Mouse (Mus musculus) testis, adult 2 months (tissue): ENCODE data around the gene Shank2.

Experiments
- CTCF ChIP-seq: fragments of 200-500 bp; IDR thresholded peaks from 2 replicates; pipeline ENCODE4 v1.5.1; 2012; ENCODE audit warnings: low read depth, mild to moderate bottlenecking, inconsistent platforms, low read length, moderate library complexity; ENCODE audit not compliant: control insufficient read depth, insufficient read depth, insufficient replicate concordance
- POLR2A ChIP-seq: fragments of 200-500 bp; IDR thresholded peaks from 2 replicates; pipeline ENCODE4 v1.6.1; 2012; ENCODE audit warnings: low read depth, mild to moderate bottlenecking, inconsistent platforms, low read length, moderate library complexity; ENCODE audit not compliant: control insufficient read depth

- TF ChIP-seq CTCF (no peak), POLR2A (no peak)
Measured at GRCm38 (mm10) chr7:144238992-144239391, 237.3 kb downstream of the Shank2 start.
